Mouse (Mus musculus): ENCODE measurements around the gene Mrps11. TPM values are rescaled to one million over a fixed set of nuclear protein-coding genes. Genes with fewer than 3 reads are reported as not detected.

The Mrps11 gene
- polyA plus RNA-seq, 1 experiment from 2014 or later: 78.9 TPM

Other genes with a start within 250 kb of the Mrps11 start
- gene Ntrk3, start 45.1 kb upstream of the Mrps11 start, polyA plus RNA-seq (2016; fragmentation: Nextera tagmentation; extraction: Ambion mirVana): 0.11 and 1.4 TPM in 2 replicates
- gene Mrpl46, start 412 bp downstream of the Mrps11 start, polyA plus RNA-seq (2016; fragmentation: Nextera tagmentation; extraction: Ambion mirVana): 80.4 and 82.8 TPM in 2 replicates
- 13.3 and 16.7 TPM in 2 replicates for gene Det1, start 64.1 kb downstream of the Mrps11 start, polyA plus RNA-seq (2016; fragmentation: Nextera tagmentation; extraction: Ambion mirVana)
- 51.0 and 57.4 TPM in 2 replicates for gene Aen, start 112.7 kb downstream of the Mrps11 start, polyA plus RNA-seq (2016; fragmentation: Nextera tagmentation; extraction: Ambion mirVana)
- gene Isg20, start 130.3 kb downstream of the Mrps11 start, polyA plus RNA-seq (2016; fragmentation: Nextera tagmentation; extraction: Ambion mirVana): 0.67 and 0.68 TPM in 2 replicates